Mouse (Mus musculus) lung, postnatal 0 days (tissue): Measurements from ENCODE around the gene Batf.

Source experiments
- CTCF ChIP-seq: IDR thresholded peaks from 2 replicates; pipeline ENCODE4 v1.5.1; 2016; ENCODE audit warnings: antibody characterized with exemption, mild to moderate bottlenecking
- EP300 ChIP-seq: IDR thresholded peaks from 2 replicates; pipeline ENCODE4 v1.6.1; 2016; ENCODE audit warnings: antibody characterized with exemption, mild to moderate bottlenecking, control low read depth

- TF ChIP-seq EP300 (no peak), CTCF (no peak)
These were observed 20.4 kb downstream of the Batf start for GRCm38 (mm10) chr12:85706906-85707305.
